Mouse (Mus musculus): ENCODE data around the gene Olfr1307.

Gene Olfr1307

GRCm38 (mm10) chr2:111949340-111949739 lies at the start of gene Olfr1307:
Olfr1307 (minus strand) TSS chr2:111949440.
- DNase-seq (ENCODE audit: low read depth, low spot score) = no peak

GRCm38 (mm10) chr2:111990181-111990580 lies 40.9 kb upstream of the Olfr1307 start, which contains the start of gene Olfr1309:
Olfr1309 (minus strand) TSS chr2:111990281.
- no peak for DNase-seq (ENCODE audit: low read depth, low spot score)

- DNase-seq (ENCODE audit: low read depth, low spot score) = no peak
These were observed 15.6 kb upstream of the Olfr1307 start, which contains the start of gene Olfr1308 for GRCm38 (mm10) chr2:111964844-111965243. Olfr1308 (minus strand) TSS chr2:111964944.

- no peak for DNase-seq (ENCODE audit: low read depth, low spot score)
These were observed 33.1 kb downstream of the Olfr1307 start, which contains the start of gene Olfr1306 for GRCm38 (mm10) chr2:111916171-111916570. Olfr1306 (minus strand) TSS chr2:111916271.

All from WW6 (cell line).